Mouse (Mus musculus): ENCODE measurements around the gene Zc3h13. TPM values are rescaled to one million over a fixed set of nuclear protein-coding genes. Genes with fewer than 3 reads are reported as not detected.
A peak's percentile ranks its signal among the peaks of the same experiment; 100 is the strongest.

The Zc3h13 gene
- polyA plus RNA-seq, 1 experiment from 2014 or later = 31.4 TPM

DNA sequence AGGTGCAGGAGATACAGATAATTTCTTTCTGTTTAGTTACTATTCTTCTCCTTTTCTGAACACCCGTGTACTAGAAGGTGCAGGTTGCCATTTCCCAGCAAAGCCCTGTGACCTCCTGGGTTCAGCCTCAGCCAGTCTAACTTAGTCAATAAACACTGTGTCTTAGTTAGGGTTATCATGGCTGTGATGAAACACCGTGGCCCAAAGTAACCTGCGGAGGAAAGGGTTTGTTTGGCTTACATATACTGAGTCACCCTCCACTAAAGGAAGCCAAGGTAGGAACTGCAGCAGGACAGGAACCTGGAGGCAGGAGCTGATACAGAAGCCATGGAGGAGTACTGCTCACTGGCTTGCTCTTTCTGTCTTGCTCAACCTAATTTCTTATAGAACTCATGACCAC lies 33.7 kb upstream of the Zc3h13 start:
- Histone ChIP-seq H3K4me1 (ENCODE audit: control insufficient read depth, insufficient read depth, low read length) (no peaks in the 10 kb centered on the region), H3K27me3 (ENCODE audit: control insufficient read depth, insufficient read depth, low read length) (no peaks in the 10 kb centered on the region), H3K27ac (ENCODE audit: low read depth, low read length) (no peak overlapping the region), H3K9me3 (ENCODE audit: control insufficient read depth, low read length) (no peaks in the 10 kb centered on the region), H3K4me2 (no peak overlapping the region), H3K9ac (ENCODE audit: low read length) (no peak overlapping the region), H3K4me3 (ENCODE audit: low read depth, low read length) (no peak overlapping the region), H3K36me3 (ENCODE audit: control insufficient read depth, insufficient read depth, low read length) (no peaks in the 10 kb centered on the region)
- DNase-seq (ENCODE audit: low spot score, missing footprints) = no peak
- no peak for ATAC-seq (ENCODE audit: low FRiP score)
- WGBS = 88% methylated on average over 3 of the region's 3 CpGs

DNA sequence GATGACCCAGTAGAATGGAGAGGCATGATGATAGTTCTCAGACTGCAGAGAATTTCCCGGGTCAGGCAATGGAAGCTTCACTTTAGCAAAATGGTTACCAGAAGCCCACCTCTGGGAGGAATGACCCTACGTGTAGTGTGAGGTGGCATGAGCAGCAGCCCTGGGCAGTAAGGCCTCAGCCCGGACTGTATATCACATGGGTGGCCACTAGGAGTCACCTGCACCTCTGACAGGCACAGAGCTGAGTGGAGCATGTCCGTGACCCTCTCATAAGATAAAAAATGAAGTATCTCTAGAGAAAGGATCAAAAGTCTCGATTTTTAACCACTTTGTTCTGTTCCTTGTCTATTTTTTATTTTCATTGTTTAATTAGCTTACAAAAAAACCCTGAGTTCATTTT lies 27.7 kb upstream of the Zc3h13 start:
- ATAC-seq (ENCODE audit: low FRiP score) (no peak), DNase-seq (ENCODE audit: low spot score, missing footprints) (no peak)
- no peaks in the 10 kb centered on the region for H3K36me3 ChIP-seq (ENCODE audit: control insufficient read depth, insufficient read depth, low read length)
- no peaks in the 10 kb centered on the region for H3K4me1 ChIP-seq (ENCODE audit: control insufficient read depth, insufficient read depth, low read length)
- no peak overlapping the region for H3K9ac ChIP-seq (ENCODE audit: low read length)
- no peak overlapping the region for H3K27ac ChIP-seq (ENCODE audit: low read depth, low read length)
- H3K27me3 ChIP-seq (ENCODE audit: control insufficient read depth, insufficient read depth, low read length) = no peaks in the 10 kb centered on the region
- 53% methylated on average over 5 of the region's 5 CpGs for whole genome bisulfite sequencing
- H3K9me3 ChIP-seq (ENCODE audit: control insufficient read depth, low read length) = no peaks in the 10 kb centered on the region
- H3K4me3 ChIP-seq (ENCODE audit: low read depth, low read length) = no peak overlapping the region
- H3K4me2 ChIP-seq = no peak overlapping the region

DNA sequence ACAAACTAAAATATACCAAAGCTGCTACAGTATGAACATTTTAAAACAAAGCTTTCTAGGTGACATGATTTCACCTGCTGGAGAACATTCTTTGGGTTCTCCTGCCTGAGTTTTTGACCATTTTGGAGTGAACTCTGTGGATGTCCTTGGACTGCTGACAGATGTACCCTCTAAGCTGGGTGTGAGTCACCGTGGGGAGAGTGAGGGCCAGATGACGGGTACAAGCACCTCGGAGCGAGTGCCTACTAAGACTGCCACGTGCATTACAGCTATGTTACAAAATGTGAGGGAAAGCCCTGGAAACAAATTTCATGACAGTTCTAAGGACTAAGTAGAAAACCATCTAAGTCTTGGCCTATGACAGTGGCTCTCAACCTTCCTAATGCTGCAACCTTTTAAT lies 14.6 kb upstream of the Zc3h13 start:
- Histone ChIP-seq H3K27ac (ENCODE audit: low read depth, low read length) (no peak overlapping the region), H3K27me3 (ENCODE audit: control insufficient read depth, insufficient read depth, low read length) (no peaks in the 10 kb centered on the region), H3K4me2 (no peak overlapping the region), H3K4me1 (ENCODE audit: control insufficient read depth, insufficient read depth, low read length) (no peaks in the 10 kb centered on the region), H3K4me3 (ENCODE audit: low read depth, low read length) (no peak overlapping the region), H3K9ac (ENCODE audit: low read length) (no peak overlapping the region), H3K36me3 (ENCODE audit: control insufficient read depth, insufficient read depth, low read length) (no peaks in the 10 kb centered on the region), H3K9me3 (ENCODE audit: control insufficient read depth, low read length) (no peaks in the 10 kb centered on the region)
- no peak for DNase-seq (ENCODE audit: low spot score, missing footprints)
- 88% methylated on average over 5 of the region's 5 CpGs for WGBS
- no peak for ATAC-seq (ENCODE audit: low FRiP score)

DNA sequence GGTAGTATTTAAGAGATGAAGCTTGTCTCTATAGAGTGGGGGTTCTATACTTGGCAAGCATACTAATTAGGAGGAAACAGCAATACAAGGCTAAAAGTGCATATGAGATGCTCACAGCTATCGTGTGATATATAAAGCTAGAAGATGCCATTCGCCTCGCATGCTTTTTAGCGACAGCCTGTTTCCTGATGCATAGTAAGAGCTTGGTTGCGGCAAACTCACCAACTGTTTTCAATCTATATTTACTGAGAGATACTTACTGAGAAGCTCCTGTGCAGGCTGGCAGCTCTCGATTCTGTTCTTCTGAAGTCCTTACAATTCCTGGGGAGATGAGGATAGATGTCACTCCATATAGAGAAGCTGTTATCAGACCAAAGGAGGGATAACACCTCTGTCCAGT lies 4.5 kb upstream of the Zc3h13 start:
- Histone ChIP-seq H3K27ac (ENCODE audit: low read depth, low read length) (no peak overlapping the region), H3K4me1 (ENCODE audit: control insufficient read depth, insufficient read depth, low read length) (peaks cover 4% of the 10 kb centered on the region; the same call in 1 of the 2 replicates), H3K9ac (ENCODE audit: low read length) (no peak overlapping the region), H3K4me3 (ENCODE audit: low read depth, low read length) (no peak overlapping the region), H3K27me3 (ENCODE audit: control insufficient read depth, insufficient read depth, low read length) (no peaks in the 10 kb centered on the region), H3K4me2 (no peak overlapping the region), H3K36me3 (ENCODE audit: control insufficient read depth, insufficient read depth, low read length) (no peaks in the 10 kb centered on the region), H3K9me3 (ENCODE audit: control insufficient read depth, low read length) (no peaks in the 10 kb centered on the region)
- WGBS = 91% methylated on average over 6 of the region's 6 CpGs
- DNase-seq (ENCODE audit: low spot score, missing footprints) = no peak
- ATAC-seq (ENCODE audit: low FRiP score) = no peak

DNA sequence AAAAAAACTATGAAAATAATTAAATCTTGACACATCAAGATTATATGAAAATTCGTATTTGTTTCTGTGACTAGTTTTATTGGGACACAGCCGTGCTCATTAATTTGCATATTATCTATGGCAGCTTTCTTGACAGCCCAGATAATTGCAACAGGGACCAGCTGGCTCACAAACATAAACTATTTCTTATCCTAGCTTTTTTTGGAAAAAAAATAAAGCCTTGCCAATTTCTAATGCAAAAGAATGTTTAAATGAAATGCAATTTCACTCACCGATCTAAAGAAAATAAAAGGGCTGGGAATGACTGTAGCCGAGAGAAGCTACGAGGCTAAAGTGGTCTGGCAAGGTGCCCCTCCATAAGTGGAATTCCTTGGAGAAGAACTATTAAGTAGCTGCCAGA lies 3.8 kb upstream of the Zc3h13 start:
- no peak for DNase-seq (ENCODE audit: low spot score, missing footprints)

DNA sequence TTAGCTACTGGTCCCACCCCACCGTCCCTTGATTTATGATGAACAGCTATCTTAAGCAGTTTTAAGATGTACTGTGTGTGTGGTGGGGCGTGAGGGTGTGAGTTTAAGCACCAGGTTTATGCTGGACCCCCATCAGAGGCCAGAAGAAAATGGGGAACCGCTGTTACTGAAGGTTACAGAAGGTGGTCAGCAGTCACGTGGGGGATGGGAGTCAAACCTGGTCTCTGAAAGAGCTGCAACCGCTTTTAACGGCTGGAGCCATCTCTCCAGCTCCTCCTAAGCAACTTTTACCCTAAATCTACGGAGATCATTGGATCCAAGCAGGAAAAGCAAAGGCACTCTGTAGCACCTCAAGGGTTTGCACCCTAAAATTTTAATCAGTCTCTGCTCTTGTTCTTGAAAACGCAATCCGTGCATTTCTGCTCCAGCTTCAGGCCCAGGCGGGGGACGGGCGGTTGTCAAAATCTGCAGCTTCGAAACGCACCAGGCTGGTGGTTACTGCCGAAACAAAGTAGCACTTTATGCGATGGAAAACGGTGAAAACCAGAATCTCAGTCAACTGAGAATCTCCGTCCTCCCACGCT lies 472 bp upstream of the Zc3h13 start:
- Histone ChIP-seq H3K36me3 (ENCODE audit: control insufficient read depth, insufficient read depth, low read length) (no peaks in the 10 kb centered on the region), H3K9me3 (ENCODE audit: control insufficient read depth, low read length) (no peaks in the 10 kb centered on the region), H3K4me2 (peak overlapping the region; percentile 75), H3K9ac (ENCODE audit: low read length) (peak overlapping the region; percentile 90), H3K27me3 (ENCODE audit: control insufficient read depth, insufficient read depth, low read length) (no peaks in the 10 kb centered on the region), H3K27ac (ENCODE audit: low read depth, low read length) (no peak overlapping the region), H3K4me1 (ENCODE audit: control insufficient read depth, insufficient read depth, low read length) (peaks cover 11% of the 10 kb centered on the region), H3K4me3 (ENCODE audit: low read depth, low read length) (peak overlapping the region; percentile 98)
- DNase-seq (ENCODE audit: low spot score, missing footprints) (no peak), ATAC-seq (ENCODE audit: low FRiP score) (peak; percentile 57)
- 5% methylated on average over 19 of the region's 19 CpGs for WGBS

More for the DNA sequence above, 3.8 kb upstream of the Zc3h13 start:
- no peak overlapping the region for H3K4me3 ChIP-seq (ENCODE audit: low read depth, low read length)
- no peaks in the 10 kb centered on the region for H3K27me3 ChIP-seq (ENCODE audit: control insufficient read depth, insufficient read depth, low read length)
- no peaks in the 10 kb centered on the region for H3K36me3 ChIP-seq (ENCODE audit: control insufficient read depth, insufficient read depth, low read length)
- H3K4me1 ChIP-seq (ENCODE audit: control insufficient read depth, insufficient read depth, low read length) = peaks cover 9% of the 10 kb centered on the region
- no peak overlapping the region for H3K9ac ChIP-seq (ENCODE audit: low read length)
- 80% methylated on average over 5 of the region's 5 CpGs for WGBS
- H3K9me3 ChIP-seq (ENCODE audit: control insufficient read depth, low read length) = no peaks in the 10 kb centered on the region
- no peak for ATAC-seq (ENCODE audit: low FRiP score)
- H3K4me2 ChIP-seq = no peak overlapping the region
- no peak overlapping the region for H3K27ac ChIP-seq (ENCODE audit: low read depth, low read length)

DNA sequence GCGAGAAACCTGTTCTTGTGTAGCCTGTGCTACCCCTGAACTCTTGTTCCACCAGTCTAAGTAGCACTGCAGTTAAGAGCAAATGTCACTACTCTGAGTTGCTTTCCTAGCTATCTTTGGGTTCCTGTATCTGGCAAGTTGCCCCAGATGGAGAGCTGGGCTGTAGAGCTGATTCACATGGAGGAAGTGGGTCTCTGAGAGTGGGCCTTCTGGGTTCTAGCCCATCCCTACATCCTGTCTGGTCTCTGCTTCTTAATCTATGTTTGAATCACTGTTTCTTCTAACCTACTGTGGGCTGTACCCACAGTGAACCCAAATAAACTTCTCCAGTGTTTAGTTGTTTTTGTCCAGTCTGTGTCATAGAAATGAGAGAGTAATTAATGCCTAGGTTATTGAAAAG lies 16.9 kb downstream of the Zc3h13 start:
- H3K4me1 ChIP-seq (ENCODE audit: control insufficient read depth, insufficient read depth, low read length) = no peaks in the 10 kb centered on the region
- no peak overlapping the region for H3K27ac ChIP-seq (ENCODE audit: low read depth, low read length)
- no peaks in the 10 kb centered on the region for H3K36me3 ChIP-seq (ENCODE audit: control insufficient read depth, insufficient read depth, low read length)
- no peak overlapping the region for H3K4me2 ChIP-seq
- H3K9ac ChIP-seq (ENCODE audit: low read length) = no peak overlapping the region
- H3K27me3 ChIP-seq (ENCODE audit: control insufficient read depth, insufficient read depth, low read length) = no peaks in the 10 kb centered on the region
- H3K9me3 ChIP-seq (ENCODE audit: control insufficient read depth, low read length) = no peaks in the 10 kb centered on the region
- H3K4me3 ChIP-seq (ENCODE audit: low read depth, low read length) = no peak overlapping the region
- DNase-seq (ENCODE audit: low spot score, missing footprints) (no peak), ATAC-seq (ENCODE audit: low FRiP score) (no peak)
- 95% methylated on average over 1 of the region's 1 CpGs for WGBS

DNA sequence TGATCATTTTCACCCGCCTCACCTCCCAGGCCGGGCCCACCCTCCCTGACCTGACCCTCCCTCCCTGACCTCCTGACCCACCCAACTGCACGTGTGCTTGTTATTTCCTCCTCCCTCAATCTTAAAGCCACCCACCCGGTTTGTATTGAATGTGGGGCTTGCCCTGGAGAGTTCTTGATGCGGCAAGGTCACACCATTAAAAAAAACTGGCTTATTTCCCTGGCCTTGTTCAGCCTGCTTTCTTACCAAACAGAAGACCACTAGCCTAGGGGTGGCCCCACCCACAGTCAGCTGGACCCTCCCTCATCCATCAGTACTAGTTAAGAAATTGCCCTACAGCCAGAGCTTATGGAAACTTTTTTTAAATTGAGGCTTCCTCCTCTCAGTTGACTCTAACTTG lies 19.6 kb downstream of the Zc3h13 start:
- Histone ChIP-seq H3K27ac (ENCODE audit: low read depth, low read length) (no peak overlapping the region), H3K4me3 (ENCODE audit: low read depth, low read length) (no peak overlapping the region), H3K4me2 (no peak overlapping the region), H3K4me1 (ENCODE audit: control insufficient read depth, insufficient read depth, low read length) (no peaks in the 10 kb centered on the region), H3K9me3 (ENCODE audit: control insufficient read depth, low read length) (no peaks in the 10 kb centered on the region), H3K36me3 (ENCODE audit: control insufficient read depth, insufficient read depth, low read length) (no peaks in the 10 kb centered on the region), H3K9ac (ENCODE audit: low read length) (no peak overlapping the region), H3K27me3 (ENCODE audit: control insufficient read depth, insufficient read depth, low read length) (no peaks in the 10 kb centered on the region)
- ATAC-seq (ENCODE audit: low FRiP score) (no peak), DNase-seq (ENCODE audit: low spot score, missing footprints) (no peak)
- 47% methylated on average over 5 of the region's 5 CpGs for WGBS

DNA sequence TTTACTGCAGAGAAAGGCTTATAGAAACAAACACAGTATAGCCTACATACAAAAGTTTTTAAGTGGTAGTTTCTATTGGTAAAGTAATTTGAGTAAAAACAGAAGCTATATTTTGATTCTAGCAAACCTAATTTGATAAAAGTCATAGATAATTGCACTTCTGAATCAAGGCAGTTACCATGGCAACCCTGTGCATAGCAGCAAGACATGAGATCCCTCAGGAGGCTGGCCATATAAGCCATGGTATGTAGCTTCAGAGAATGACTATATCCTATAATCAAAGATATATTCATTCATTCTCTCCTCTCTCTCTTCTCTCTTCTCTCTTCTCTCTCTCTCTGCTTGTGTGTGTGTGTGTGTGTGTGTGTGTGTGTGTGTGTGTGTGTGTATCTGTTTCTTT lies 23.7 kb downstream of the Zc3h13 start:
- ATAC-seq (ENCODE audit: low FRiP score) = no peak
- Histone ChIP-seq H3K27me3 (ENCODE audit: control insufficient read depth, insufficient read depth, low read length) (no peaks in the 10 kb centered on the region), H3K4me1 (ENCODE audit: control insufficient read depth, insufficient read depth, low read length) (no peaks in the 10 kb centered on the region), H3K4me2 (no peak overlapping the region), H3K9me3 (ENCODE audit: control insufficient read depth, low read length) (no peaks in the 10 kb centered on the region), H3K4me3 (ENCODE audit: low read depth, low read length) (no peak overlapping the region), H3K9ac (ENCODE audit: low read length) (no peak overlapping the region), H3K27ac (ENCODE audit: low read depth, low read length) (no peak overlapping the region), H3K36me3 (ENCODE audit: control insufficient read depth, insufficient read depth, low read length) (no peaks in the 10 kb centered on the region)
- DNase-seq (ENCODE audit: low spot score, missing footprints) = no peak
